Mouse (Mus musculus) forebrain, embryonic 14.5 days (tissue): ENCODE measurements around the gene Sema3b. TPM values are rescaled to one million over a fixed set of nuclear protein-coding genes. Genes with fewer than 3 reads are reported as not detected.

Experiments
- ATAC-seq: fragments of 200-750 bp; cut with Nextera tagmentation; 2 replicates; pipeline ENCODE4 v1.8.0; 2017; ENCODE audit warnings: mild to moderate bottlenecking, moderate library complexity
- DNase-seq: peaks from one replicate; pipeline ENCODE4 v3.0.0-alpha.2; 2015; ENCODE audit warnings: low spot score
- H3K27ac ChIP-seq: fragments of 300-500 bp; sonication (generic); 2 replicates; pipeline ENCODE4 v1.5.1; 2014; ENCODE audit warnings: low read depth, mild to moderate bottlenecking, control low read depth, low read length, moderate library complexity
- H3K27me3 ChIP-seq: fragments of 300-500 bp; sonication (generic); replicated peaks from 2 replicates; pipeline ENCODE4 v1.6.1; 2014; ENCODE audit warnings: low read length, control low read depth, mixed read lengths; ENCODE audit not compliant: control insufficient read depth, insufficient read depth
- H3K36me3 ChIP-seq: fragments of 300-500 bp; sonication (generic); 2 replicates; pipeline ENCODE4 v1.6.1; 2014; ENCODE audit warnings: low read length, control low read depth; ENCODE audit not compliant: control insufficient read depth, insufficient read depth
- H3K4me1 ChIP-seq: fragments of 300-500 bp; sonication (generic); 2 replicates; pipeline ENCODE4 v1.6.1; 2014; ENCODE audit warnings: antibody characterized with exemption, low read length, control low read depth; ENCODE audit not compliant: control insufficient read depth, insufficient read depth
- H3K4me2 ChIP-seq: fragments of 300-500 bp; sonication (generic); 2 replicates; pipeline ENCODE4 v1.6.1; 2014; ENCODE audit warnings: mild to moderate bottlenecking, control low read depth, low read length
- H3K4me3 ChIP-seq: fragments of 300-500 bp; sonication (generic); 2 replicates; pipeline ENCODE4 v1.5.1; 2014; ENCODE audit warnings: low read depth, low read length, control low read depth
- H3K9ac ChIP-seq: fragments of 300-500 bp; sonication (generic); 2 replicates; pipeline ENCODE4 v1.6.1; 2014; ENCODE audit warnings: mild to moderate bottlenecking, low read length, control low read depth, moderate library complexity
- H3K9me3 ChIP-seq: fragments of 300-500 bp; sonication (generic); replicated peaks from 2 replicates; pipeline ENCODE4 v1.6.1; 2016; ENCODE audit warnings: low read length, control low read depth, mixed read lengths; ENCODE audit not compliant: control insufficient read depth
- WGBS: fragments of 180-500 bp; shearing (Covaris S2); extraction: QIAGEN DNeasy Blood & Tissue Kit; methylation state at CpG from one replicate; pipeline ENCODE4 v1.1.7; 2014; 5-methylcytosine and 5-hydroxymethylcytosine counted together
- polyA plus RNA-seq: library from polyadenylated mRNA; unstranded; fragments of >200 nt; fragmentation: Nextera tagmentation; extraction: Ambion mirVana; gene quantifications from 2 replicates; pipeline ENCODE4 v1.2.1, GENCODE M21; 2014

Sema3b gene
- polyA plus RNA-seq, 1 experiment from 2014 or later: 0.85 TPM

DNA sequence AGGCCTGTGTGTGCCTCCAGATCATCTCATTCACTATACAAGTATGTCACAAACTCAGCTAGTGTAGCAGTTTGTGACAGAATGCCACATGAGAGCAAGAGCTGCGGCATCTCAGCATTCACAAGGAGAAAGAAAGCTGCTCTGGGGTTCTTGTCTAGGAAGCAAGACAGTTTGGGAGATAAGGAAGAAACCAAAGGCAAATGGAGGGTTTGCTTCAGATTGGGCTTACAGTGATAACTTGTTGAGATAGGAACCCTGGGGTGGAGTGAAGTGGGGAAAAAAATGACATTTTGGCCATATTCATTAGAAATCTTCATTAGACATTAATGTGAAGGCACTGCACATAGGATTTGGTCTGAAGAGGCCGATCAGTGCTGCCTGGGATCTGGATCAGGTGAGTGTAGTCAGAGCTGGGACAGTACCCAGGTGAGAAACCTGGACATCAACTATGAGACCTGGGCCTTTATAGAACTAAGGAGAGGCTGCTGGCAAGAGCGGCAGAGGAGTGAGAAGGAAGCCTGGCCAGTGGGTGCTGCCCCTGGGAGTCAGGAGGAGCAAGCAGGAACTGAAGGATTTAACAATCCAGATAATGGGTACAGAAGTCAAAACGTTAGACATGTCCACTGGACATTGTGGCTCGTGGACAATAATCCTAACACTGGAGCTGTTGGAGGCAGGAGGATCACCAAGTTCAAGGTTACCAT, 56.2 kb downstream of the Sema3b start:
- DNase-seq: no peak
- Histone ChIP-seq H3K4me1 (peaks cover 31% of the 10 kb centered on the region), H3K36me3 (peaks cover 9% of the 10 kb centered on the region), H3K27ac (no peak overlapping the region), H3K9ac (no peak overlapping the region), H3K9me3 (no peaks in the 10 kb centered on the region), H3K4me2 (peak overlapping the region; percentile 89; the same call in 1 of the 2 replicates), H3K4me3 (0 out of 2 replicates have a peak overlapping the region, but pooled peaks have one; percentile 63), H3K27me3 (peaks cover 30% of the 10 kb centered on the region)
- no peak for ATAC-seq
- 76% methylated on average over 5 of the region's 5 CpGs for WGBS

GRCm38 (mm10) chr9:107551890-107552355, 57.1 kb downstream of the Sema3b start:
- no peaks in the 10 kb centered on the region; the same call in 1 of the 2 replicates for H3K36me3 ChIP-seq
- WGBS: 5% methylated on average over 8 of the region's 8 CpGs
- peaks cover 35% of the 10 kb centered on the region for H3K4me1 ChIP-seq
- H3K27me3 ChIP-seq: peaks cover 30% of the 10 kb centered on the region
- DNase-seq (no peak), ATAC-seq (no peak)
- H3K4me3 ChIP-seq: peak overlapping the region; percentile 32
- no peak overlapping the region for H3K27ac ChIP-seq
- peak overlapping the region; percentile 89 for H3K4me2 ChIP-seq
- H3K9me3 ChIP-seq: no peaks in the 10 kb centered on the region
- peak overlapping the region; percentile 58 for H3K9ac ChIP-seq

- Histone ChIP-seq H3K4me2 (peak within 1 kb of the TSS; percentile 89), H3K36me3 (no peaks in the 10 kb centered on the region), H3K27ac (no peak within 1 kb of the TSS), H3K9ac (peak within 1 kb of the TSS; percentile 58), H3K27me3 (peaks cover 30% of the 10 kb centered on the region), H3K9me3 (no peaks in the 10 kb centered on the region), H3K4me1 (peaks cover 38% of the 10 kb centered on the region), H3K4me3 (peak within 1 kb of the TSS; percentile 32)
- ATAC-seq (0 out of 2 replicates have a peak, but pooled peaks have one; percentile 0), DNase-seq (no peak)
- WGBS: 1% methylated on average over 59 of the region's 63 CpGs
These were observed 57.7 kb downstream of the Sema3b start, which contains the start of gene Rassf1 for GRCm38 (mm10) chr9:107551117-107551889. Rassf1 (plus strand) TSS chr9:107551555.

- Histone ChIP-seq H3K27ac (no peak overlapping the region), H3K9ac (no peak overlapping the region), H3K4me3 (peak overlapping the region; percentile 32; the same call in 1 of the 2 replicates), H3K4me2 (peak overlapping the region; percentile 89), H3K36me3 (no peaks in the 10 kb centered on the region; the same call in 1 of the 2 replicates), H3K9me3 (no peaks in the 10 kb centered on the region), H3K27me3 (peaks cover 30% of the 10 kb centered on the region), H3K4me1 (peaks cover 31% of the 10 kb centered on the region)
- 31% methylated on average over 23 of the region's 23 CpGs for WGBS
- no peak for ATAC-seq
- no peak for DNase-seq
These were observed 58.4 kb downstream of the Sema3b start for GRCm38 (mm10) chr9:107550491-107551116.

DNA sequence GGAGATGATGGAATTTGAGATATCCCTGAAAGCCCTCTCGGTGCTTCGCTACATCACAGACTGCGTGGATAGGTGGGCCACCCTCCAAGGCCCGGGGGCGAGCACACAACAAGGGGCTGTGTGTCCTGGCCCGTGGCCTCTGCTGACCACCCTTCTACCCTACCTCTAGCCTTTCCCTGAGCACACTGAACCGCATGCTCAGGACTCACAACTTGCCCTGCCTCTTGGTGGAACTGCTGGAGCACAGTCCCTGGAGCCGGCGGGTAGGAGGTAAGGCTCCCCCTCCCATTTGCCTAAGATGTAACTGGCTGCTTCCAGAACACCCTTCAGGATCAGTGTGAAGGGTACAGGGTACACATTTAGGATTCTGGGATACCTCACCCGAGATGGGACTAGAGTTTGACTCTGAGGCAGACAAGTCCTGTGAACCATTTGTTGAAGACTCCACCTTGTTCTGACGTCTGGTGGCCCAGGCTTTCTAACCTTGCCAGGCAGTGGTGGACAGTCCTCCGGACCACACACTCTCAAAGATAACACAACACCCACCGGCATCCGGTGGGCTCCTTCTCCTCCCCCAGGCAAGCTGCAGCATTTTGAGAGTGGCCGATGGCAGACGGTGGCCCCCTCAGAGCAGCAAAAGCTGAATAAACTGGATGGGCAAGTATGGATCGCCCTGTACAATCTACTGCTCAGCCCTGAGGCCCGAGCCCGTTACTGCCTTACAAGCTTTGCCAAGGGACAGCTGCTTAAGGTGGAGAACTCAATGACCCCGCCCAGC, 59.5 kb downstream of the Sema3b start:
- Histone ChIP-seq H3K4me2 (no peak overlapping the region), H3K4me1 (peaks cover 26% of the 10 kb centered on the region), H3K4me3 (no peak overlapping the region), H3K27ac (no peak overlapping the region), H3K9ac (no peak overlapping the region), H3K9me3 (no peaks in the 10 kb centered on the region), H3K36me3 (peaks cover 4% of the 10 kb centered on the region), H3K27me3 (peaks cover 30% of the 10 kb centered on the region)
- DNase-seq: no peak
- ATAC-seq: no peak
- 89% methylated on average over 20 of the region's 20 CpGs for WGBS

DNA sequence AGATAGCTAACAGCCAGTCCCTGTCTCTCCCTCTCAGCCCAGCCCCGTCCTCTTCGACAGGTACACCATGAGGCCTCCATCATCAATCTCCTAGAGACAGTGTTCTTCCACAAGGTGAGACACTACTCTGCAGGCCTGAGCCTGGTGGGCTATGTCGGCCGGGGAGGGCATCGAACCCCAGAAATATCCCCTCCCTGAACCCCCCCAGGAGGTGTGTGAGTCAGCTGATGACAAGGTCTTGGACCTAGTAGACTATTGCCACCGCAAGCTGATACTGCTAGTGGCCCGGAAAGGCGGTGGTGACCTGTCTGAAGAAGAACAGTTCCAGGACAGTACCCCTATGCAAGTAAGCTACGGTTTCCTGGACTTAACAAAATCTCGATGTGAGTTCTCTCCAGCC, 60.2 kb downstream of the Sema3b start:
- H3K4me1 ChIP-seq: peaks cover 25% of the 10 kb centered on the region
- WGBS: 92% methylated on average over 10 of the region's 10 CpGs
- H3K27me3 ChIP-seq: peaks cover 30% of the 10 kb centered on the region

GRCm38 (mm10) chr9:107547957-107548356, 61.1 kb downstream of the Sema3b start:
- Histone ChIP-seq H3K27me3 (peaks cover 28% of the 10 kb centered on the region), H3K4me1 (peaks cover 18% of the 10 kb centered on the region), H3K36me3 (peaks cover 12% of the 10 kb centered on the region), H3K27ac (no peak overlapping the region), H3K4me3 (no peak overlapping the region), H3K4me2 (no peak overlapping the region), H3K9me3 (no peaks in the 10 kb centered on the region), H3K9ac (no peak overlapping the region)
- WGBS: 79% methylated on average over 5 of the region's 5 CpGs
- no peak for DNase-seq
- ATAC-seq: no peak

More for the DNA sequence above, 60.2 kb downstream of the Sema3b start:
- Histone ChIP-seq H3K9me3 (no peaks in the 10 kb centered on the region), H3K36me3 (peaks cover 11% of the 10 kb centered on the region), H3K27ac (no peak overlapping the region), H3K4me3 (no peak overlapping the region), H3K4me2 (no peak overlapping the region), H3K9ac (no peak overlapping the region)
- no peak for DNase-seq
- ATAC-seq: no peak
